Mouse (Mus musculus): ENCODE results near the gene Xrcc1. TPM values are rescaled to one million over a fixed set of nuclear protein-coding genes. Genes with fewer than 3 reads are reported as not detected.
A peak's percentile ranks its signal among the peaks of the same experiment; 100 is the strongest.

Gene Xrcc1
- polyA plus RNA-seq (2016; fragmentation: Nextera tagmentation; extraction: Ambion mirVana), result 169 TPM in 2 replicates

GRCm38 (mm10) chr7:24546068-24546614, at the start of gene Xrcc1, which contains the start of gene Pinlyp:
TSS of gene Xrcc1 (plus strand) at chr7:24546289.
TSS of gene Pinlyp (minus strand) at chr7:24546118.
- H3K4me1 ChIP-seq, result peaks cover 17% of the 10 kb centered on the region
- DNase-seq (ENCODE audit: low spot score), result peak; percentile 15
- peaks cover 33% of the 10 kb centered on the region for H3K36me3 ChIP-seq (replicated peaks)
- no peaks in the 10 kb centered on the region for H3K9me3 ChIP-seq
- no peaks in the 10 kb centered on the region for H3K27me3 ChIP-seq (replicated peaks; ENCODE audit: low read depth, poor library complexity, severe bottlenecking)
- 35% methylated on average over 13 of the region's 13 CpGs for WGBS
- H3K4me3 ChIP-seq, result peak within 1 kb of the TSS; percentile 87
- peak within 1 kb of the TSS; percentile 90 for H3K27ac ChIP-seq (replicated peaks)

GRCm38 (mm10) chr7:24499856-24500577, 46.1 kb upstream of the Xrcc1 start:
- Histone ChIP-seq H3K27ac (replicated peaks) (no peak overlapping the region), H3K27me3 (replicated peaks; ENCODE audit: low read depth, poor library complexity, severe bottlenecking) (peaks cover 73% of the 10 kb centered on the region)
- WGBS, result 13% methylated on average over 43 of the region's 43 CpGs

DNA sequence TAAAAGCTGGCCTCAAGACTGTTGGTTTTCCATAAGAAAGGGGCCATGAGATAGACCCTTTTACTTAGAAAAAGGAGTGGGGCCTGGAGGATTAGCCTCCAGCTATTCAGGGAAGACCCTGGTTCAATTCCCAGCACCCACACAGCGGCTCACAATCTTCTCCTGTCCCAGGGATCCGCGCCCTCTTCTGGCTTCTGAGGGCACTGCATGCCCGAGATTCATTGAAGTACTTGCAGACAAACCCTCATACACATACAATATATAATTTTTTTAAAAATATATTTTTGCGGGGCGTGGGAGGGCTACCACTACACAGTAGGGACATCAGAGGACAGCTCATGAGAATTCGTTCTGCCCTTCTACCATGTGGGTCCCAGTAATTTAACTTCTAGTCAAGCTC, 45.2 kb upstream of the Xrcc1 start:
- H3K4me1 ChIP-seq, result peaks cover 41% of the 10 kb centered on the region
- 26% methylated on average over 7 of the region's 7 CpGs for WGBS
- no peaks in the 10 kb centered on the region; the same call in 1 of the 2 replicates for H3K9me3 ChIP-seq
- peaks cover 16% of the 10 kb centered on the region for H3K36me3 ChIP-seq (replicated peaks)
- H3K27ac ChIP-seq (replicated peaks), result no peak overlapping the region
- DNase-seq (ENCODE audit: low spot score), result peak; percentile 50
- H3K4me3 ChIP-seq, result no peak overlapping the region
- H3K27me3 ChIP-seq (replicated peaks; ENCODE audit: low read depth, poor library complexity, severe bottlenecking), result peaks cover 73% of the 10 kb centered on the region

More at GRCm38 (mm10) chr7:24499856-24500577, 46.1 kb upstream of the Xrcc1 start:
- H3K4me3 ChIP-seq, result peak overlapping the region; percentile 57
- peaks cover 32% of the 10 kb centered on the region for H3K4me1 ChIP-seq
- DNase-seq (ENCODE audit: low spot score), result peak; percentile 65
- H3K36me3 ChIP-seq (replicated peaks), result peaks cover 16% of the 10 kb centered on the region
- no peaks in the 10 kb centered on the region; the same call in 1 of the 2 replicates for H3K9me3 ChIP-seq

GRCm38 (mm10) chr7:24501492-24501891, 44.6 kb upstream of the Xrcc1 start:
- 46% methylated on average over 21 of the region's 21 CpGs for WGBS
- H3K4me3 ChIP-seq, result no peak overlapping the region
- peaks cover 73% of the 10 kb centered on the region for H3K27me3 ChIP-seq (replicated peaks; ENCODE audit: low read depth, poor library complexity, severe bottlenecking)
- peaks cover 16% of the 10 kb centered on the region for H3K36me3 ChIP-seq (replicated peaks)
- H3K9me3 ChIP-seq, result no peaks in the 10 kb centered on the region; the same call in 1 of the 2 replicates
- no peak for DNase-seq (ENCODE audit: low spot score)
- no peak overlapping the region for H3K27ac ChIP-seq (replicated peaks)
- H3K4me1 ChIP-seq, result peaks cover 47% of the 10 kb centered on the region

DNA sequence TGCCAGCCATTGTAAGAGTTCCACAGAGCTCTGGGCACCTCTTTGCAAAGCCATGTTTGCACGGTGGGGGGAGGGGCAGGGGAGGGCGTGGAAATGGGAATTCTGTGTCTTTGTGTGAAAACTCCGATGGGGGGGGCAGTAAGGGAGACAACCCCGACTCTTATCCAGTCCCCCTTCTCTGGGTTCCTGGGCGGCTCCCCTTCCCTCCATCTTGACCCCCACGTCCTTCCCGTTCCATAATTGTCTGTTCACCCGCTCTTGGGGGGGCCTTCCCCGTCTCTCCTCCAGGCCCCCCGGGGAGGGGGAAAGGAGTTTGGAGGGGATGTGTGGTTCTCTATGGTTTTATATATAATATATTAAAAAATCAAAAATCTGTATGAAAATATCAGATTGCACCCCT, 42.1 kb upstream of the Xrcc1 start:
- Histone ChIP-seq H3K9me3 (no peaks in the 10 kb centered on the region; the same call in 1 of the 2 replicates), H3K36me3 (replicated peaks) (peaks cover 16% of the 10 kb centered on the region), H3K27me3 (replicated peaks; ENCODE audit: low read depth, poor library complexity, severe bottlenecking) (peaks cover 49% of the 10 kb centered on the region), H3K4me1 (peaks cover 62% of the 10 kb centered on the region), H3K4me3 (0 out of 2 replicates have a peak overlapping the region, but pooled peaks have one; percentile 26), H3K27ac (replicated peaks) (no peak overlapping the region)
- DNase-seq (ENCODE audit: low spot score), result no peak
- 30% methylated on average over 10 of the region's 10 CpGs for WGBS

- H3K4me1 ChIP-seq, result peaks cover 55% of the 10 kb centered on the region
- H3K27ac ChIP-seq (replicated peaks), result no peak overlapping the region
- H3K4me3 ChIP-seq, result peak overlapping the region; percentile 26; the same call in 1 of the 2 replicates
Measured at GRCm38 (mm10) chr7:24504868-24505267, 41.2 kb upstream of the Xrcc1 start.

DNA sequence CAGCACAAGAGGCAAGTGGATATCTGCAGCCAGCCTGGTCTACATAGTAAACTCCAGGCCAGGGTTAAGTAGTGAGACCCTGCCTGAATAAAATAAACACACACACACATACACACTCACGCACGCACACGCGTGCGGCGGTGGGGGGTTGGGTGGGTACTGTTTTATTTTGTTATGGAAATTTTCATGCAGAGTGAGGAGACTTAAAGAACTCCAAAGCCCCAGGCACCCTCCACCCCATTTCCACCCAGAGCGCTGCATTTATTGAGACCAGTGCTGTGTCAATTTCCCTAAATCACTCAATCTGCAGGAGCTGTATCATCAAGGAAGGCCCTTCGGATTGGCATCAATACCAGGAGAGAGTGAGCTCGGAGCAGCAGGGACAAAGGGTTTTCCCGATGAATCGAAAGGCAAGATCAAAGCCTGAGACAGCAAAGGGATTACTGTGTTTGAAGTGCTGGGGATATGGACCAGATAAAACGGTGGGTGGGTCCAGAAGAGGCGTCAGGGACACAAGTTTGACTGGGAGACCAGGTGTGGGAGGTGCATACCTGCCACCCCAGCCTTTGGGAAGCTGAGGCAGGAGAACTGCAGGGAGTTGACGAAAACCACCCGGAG, 40.5 kb upstream of the Xrcc1 start:
- 20% methylated on average over 15 of the region's 15 CpGs for WGBS
- Histone ChIP-seq H3K9me3 (no peaks in the 10 kb centered on the region; the same call in 1 of the 2 replicates), H3K4me1 (peaks cover 48% of the 10 kb centered on the region), H3K27ac (replicated peaks) (peak overlapping the region; percentile 93; the same call in 1 of the 2 replicates), H3K36me3 (replicated peaks) (peaks cover 22% of the 10 kb centered on the region), H3K4me3 (peak overlapping the region; percentile 67; the same call in 1 of the 2 replicates), H3K27me3 (replicated peaks; ENCODE audit: low read depth, poor library complexity, severe bottlenecking) (peaks cover 34% of the 10 kb centered on the region)
- no peak for DNase-seq (ENCODE audit: low spot score)

More at GRCm38 (mm10) chr7:24504868-24505267, 41.2 kb upstream of the Xrcc1 start:
- DNase-seq (ENCODE audit: low spot score), result no peak
- Histone ChIP-seq H3K36me3 (replicated peaks) (peaks cover 19% of the 10 kb centered on the region), H3K27me3 (replicated peaks; ENCODE audit: low read depth, poor library complexity, severe bottlenecking) (peaks cover 40% of the 10 kb centered on the region), H3K9me3 (no peaks in the 10 kb centered on the region; the same call in 1 of the 2 replicates)
- WGBS, result 7% methylated on average over 4 of the region's 4 CpGs

- WGBS, result 21% methylated on average over 3 of the region's 3 CpGs
Measured at GRCm38 (mm10) chr7:24506065-24506459, 40.0 kb upstream of the Xrcc1 start.

DNA sequence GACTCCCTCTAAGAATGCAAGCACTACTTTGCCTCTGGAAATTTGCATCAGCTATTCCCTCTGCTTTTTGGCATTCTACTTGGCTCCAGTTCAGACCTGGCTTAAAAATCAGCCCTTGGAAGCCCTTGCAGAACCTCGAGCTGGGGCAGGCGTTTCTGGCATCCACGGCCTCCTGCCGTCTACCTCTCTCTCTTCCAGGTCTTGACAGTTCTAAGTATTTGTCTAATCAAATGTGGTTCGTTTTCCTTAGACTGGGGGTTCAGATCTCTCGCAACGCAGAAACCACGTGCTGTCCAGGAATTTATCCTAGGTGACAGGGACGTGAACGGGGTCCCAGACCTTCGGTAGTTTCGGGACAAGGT, 39.6 kb upstream of the Xrcc1 start:
- DNase-seq (ENCODE audit: low spot score), result no peak
- Histone ChIP-seq H3K4me1 (peaks cover 48% of the 10 kb centered on the region), H3K27ac (replicated peaks) (peak overlapping the region; percentile 93), H3K4me3 (peak overlapping the region; percentile 67), H3K27me3 (replicated peaks; ENCODE audit: low read depth, poor library complexity, severe bottlenecking) (peaks cover 25% of the 10 kb centered on the region), H3K36me3 (replicated peaks) (peaks cover 22% of the 10 kb centered on the region), H3K9me3 (no peaks in the 10 kb centered on the region)
- under 1% methylated on average over 12 of the region's 12 CpGs for WGBS

More at GRCm38 (mm10) chr7:24506065-24506459, 40.0 kb upstream of the Xrcc1 start:
- H3K4me1 ChIP-seq, result peaks cover 48% of the 10 kb centered on the region
- H3K27me3 ChIP-seq (replicated peaks; ENCODE audit: low read depth, poor library complexity, severe bottlenecking), result peaks cover 28% of the 10 kb centered on the region
- H3K27ac ChIP-seq (replicated peaks), result peak overlapping the region; percentile 93
- DNase-seq (ENCODE audit: low spot score), result no peak
- H3K4me3 ChIP-seq, result peak overlapping the region; percentile 67
- no peaks in the 10 kb centered on the region for H3K9me3 ChIP-seq
- peaks cover 22% of the 10 kb centered on the region for H3K36me3 ChIP-seq (replicated peaks)

DNA sequence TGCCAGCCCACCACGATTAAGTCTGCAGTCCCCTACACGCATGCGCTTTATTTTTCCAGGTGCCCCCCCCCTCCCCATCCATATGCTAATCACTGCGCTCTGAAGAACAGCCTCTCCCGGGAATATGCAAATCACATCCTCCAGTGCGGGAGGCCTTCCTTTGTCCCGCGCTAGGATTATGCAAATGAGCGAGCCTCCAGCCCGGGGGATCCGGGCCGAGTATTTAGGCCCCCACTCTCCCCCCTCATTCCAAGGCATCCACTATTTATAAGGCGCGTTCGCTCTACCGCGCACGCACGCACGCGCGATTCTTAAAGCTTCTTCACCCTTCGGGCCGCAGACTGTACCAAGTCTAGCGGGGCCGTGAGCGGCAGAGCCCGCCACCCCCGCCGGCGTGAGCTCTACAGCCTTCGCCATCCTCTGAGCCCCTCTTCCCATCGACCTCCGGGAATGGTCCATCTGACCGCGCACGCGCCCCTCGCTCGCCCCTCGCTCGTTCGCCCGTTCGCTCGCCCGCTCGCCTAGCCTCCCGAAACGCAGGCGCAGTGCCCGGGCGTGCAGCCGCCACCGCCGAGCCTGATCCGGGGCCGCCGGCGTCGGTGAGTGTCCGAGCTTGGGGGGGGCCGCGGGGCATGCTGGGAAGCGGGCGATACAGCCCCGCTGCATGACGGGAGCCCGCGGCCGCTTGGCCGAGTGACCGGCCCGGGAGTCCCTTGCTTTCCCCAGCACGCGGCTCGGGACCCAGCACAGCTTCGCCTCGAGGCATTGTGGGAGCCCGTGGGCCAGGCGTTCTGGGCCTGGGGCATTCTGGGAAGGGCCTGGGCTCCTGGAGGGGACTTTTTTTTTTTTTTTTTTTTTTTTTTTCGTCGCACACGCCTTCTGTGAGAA, 39.0 kb upstream of the Xrcc1 start, which contains the start of gene Zfp428:
Zfp428 (plus strand) TSS at position 169 of the 888 bp plus-strand sequence.
- DNase-seq (ENCODE audit: low spot score), result peak; percentile 92
- WGBS, result under 1% methylated on average over 84 of the region's 84 CpGs
- Histone ChIP-seq H3K4me1 (peaks cover 48% of the 10 kb centered on the region), H3K27ac (replicated peaks) (peak within 1 kb of the TSS; percentile 93), H3K36me3 (replicated peaks) (peaks cover 25% of the 10 kb centered on the region), H3K9me3 (no peaks in the 10 kb centered on the region), H3K27me3 (replicated peaks; ENCODE audit: low read depth, poor library complexity, severe bottlenecking) (peaks cover 19% of the 10 kb centered on the region), H3K4me3 (peak within 1 kb of the TSS; percentile 67)

DNA sequence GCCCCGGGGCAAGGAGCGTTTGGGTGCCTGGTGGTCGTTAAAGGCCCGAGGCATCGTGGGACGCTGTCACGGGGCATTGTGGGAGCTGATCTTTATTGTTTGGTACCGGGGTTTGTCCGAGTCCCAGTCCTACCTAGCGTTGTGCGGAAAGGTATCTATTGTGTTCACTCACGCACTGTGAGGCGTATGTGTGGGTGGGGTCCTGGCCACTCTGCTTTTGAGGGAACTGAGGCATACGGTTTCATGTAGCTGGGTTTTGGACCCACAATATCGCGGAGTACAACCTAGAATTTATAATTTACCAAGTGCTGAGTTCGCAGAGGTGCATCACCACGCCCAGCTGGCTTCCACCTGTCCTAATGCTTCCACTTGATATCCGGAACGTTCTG, 38.4 kb upstream of the Xrcc1 start:
- peaks cover 12% of the 10 kb centered on the region for H3K27me3 ChIP-seq (replicated peaks; ENCODE audit: low read depth, poor library complexity, severe bottlenecking)
- whole genome bisulfite sequencing, result 3% methylated on average over 20 of the region's 20 CpGs
- no peak for DNase-seq (ENCODE audit: low spot score)
- H3K4me3 ChIP-seq, result peak overlapping the region; percentile 67
- peaks cover 48% of the 10 kb centered on the region for H3K4me1 ChIP-seq
- peaks cover 31% of the 10 kb centered on the region for H3K36me3 ChIP-seq (replicated peaks)
- peak overlapping the region; percentile 93 for H3K27ac ChIP-seq (replicated peaks)
- no peaks in the 10 kb centered on the region for H3K9me3 ChIP-seq
